In the genomic region with DNA sequence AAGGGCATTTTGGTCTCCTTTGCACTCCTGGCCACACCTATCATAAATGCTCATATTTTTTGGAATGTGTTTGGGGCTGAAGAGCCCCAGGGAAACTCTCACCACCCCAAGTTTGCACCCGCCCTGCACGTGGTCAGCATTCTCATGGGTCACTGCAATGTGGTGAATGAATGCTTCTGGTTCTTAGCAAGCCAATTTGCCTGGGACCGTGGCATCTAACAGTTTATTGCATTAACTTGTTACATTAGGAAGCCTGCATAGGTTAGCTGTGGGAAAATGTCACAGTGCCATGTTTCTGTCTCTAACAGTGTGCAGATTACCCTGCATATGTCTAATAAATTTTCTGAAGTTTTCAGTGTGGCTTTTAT, we compare ENCODE assay signal across 12 mouse cellular contexts.
"Had no signal": no experiment of that assay in that cellular context is flagged by ENCODE, and none has a peak within 500 bp of the region (broad histone marks: within the 10 kb centered on the region; RNA-seq: fewer than 3 reads in every experiment).

No protein-coding gene starts in this region.

- H3K9me3 ChIP-seq: limb, embryonic 13.5 days; liver, embryonic 15.5 days; midbrain, embryonic 10.5 days; neural tube, embryonic 12.5 days had no signal

- H3K4me3 ChIP-seq: limb, embryonic 13.5 days; liver, embryonic 15.5 days; midbrain, embryonic 10.5 days; neural tube, embryonic 12.5 days had no signal

- H3K27me3 ChIP-seq: limb, embryonic 13.5 days; liver, embryonic 15.5 days; neural tube, embryonic 12.5 days had no signal

- H3K4me1 ChIP-seq: liver, embryonic 15.5 days; midbrain, embryonic 10.5 days; neural tube, embryonic 12.5 days had no signal

- H3K36me3 ChIP-seq: limb, embryonic 13.5 days; liver, embryonic 15.5 days; midbrain, embryonic 10.5 days; neural tube, embryonic 12.5 days had no signal

- H3K9ac ChIP-seq: limb, embryonic 13.5 days; liver, embryonic 15.5 days; neural tube, embryonic 12.5 days had no signal

- H3K27ac ChIP-seq: limb, embryonic 13.5 days; liver, embryonic 15.5 days; midbrain, embryonic 10.5 days; neural tube, embryonic 12.5 days; stomach, postnatal 0 days had no signal

- ATAC-seq: lung, postnatal 0 days had no signal

- DNase-seq: kidney, postnatal 25 days; layer of hippocampus, postnatal 36 days; lung, adult 2 months; midbrain, embryonic 14.5 days; thymus, postnatal 14 days had no signal

- H3K4me2 ChIP-seq: limb, embryonic 13.5 days; liver, embryonic 11.5 days; liver, embryonic 15.5 days; neural tube, embryonic 12.5 days had no signal
